Mouse (Mus musculus): Measurements from ENCODE around the gene Fignl1.

DNA sequence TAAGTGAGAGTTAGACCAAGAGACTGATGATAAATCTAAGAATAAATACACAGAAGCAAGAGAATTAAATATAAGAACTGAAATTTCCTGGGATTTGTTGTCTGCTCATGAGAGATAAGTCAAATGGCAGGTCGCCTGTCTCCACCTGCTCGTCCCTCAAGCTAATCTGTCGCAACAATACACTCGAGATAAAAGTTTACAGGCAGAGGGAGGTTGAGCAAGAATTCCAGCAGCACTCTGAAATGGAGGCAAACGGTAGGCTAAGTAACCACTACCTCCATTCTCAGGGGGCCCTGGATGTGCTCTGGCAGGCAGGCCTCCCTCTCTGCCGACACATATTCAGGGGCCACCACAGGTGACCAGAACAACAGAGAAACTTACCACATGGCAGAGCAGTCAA is 26.6 kb upstream of the Fignl1 start:
- TF ChIP-seq CTCF (IDR thresholded peaks at IDR 0.05 in 2 of 3, conservative IDR thresholded peaks at IDR 0.05 in 1 of 3; ENCODE audit: control insufficient read depth in 1 of 3, insufficient read depth in 1 of 3, low read depth in 2 of 3, low read length in 3 of 3, poor library complexity in 1 of 3, severe bottlenecking in 1 of 3) (no peak), POLR2A (IDR thresholded peaks at IDR 0.05; ENCODE audit: control insufficient read depth in 1 of 2, insufficient read depth in 1 of 2, low read depth in 1 of 2, low read length in 2 of 2, poor library complexity in 1 of 2) (no peak), ELF1 (IDR thresholded peaks at IDR 0.05; ENCODE audit: low read depth, low read length) (no peak), POLR2AphosphoS2 (IDR thresholded peaks at IDR 0.05; ENCODE audit: low read length) (no peak), MAX (IDR thresholded peaks at IDR 0.05; ENCODE audit: low read length) (no peak), MAZ (IDR thresholded peaks at IDR 0.05; ENCODE audit: low read depth, low read length) (no peak), E2F4 (IDR thresholded peaks at IDR 0.05; ENCODE audit: borderline replicate concordance, low read depth, low read length) (no peak), HCFC1 (IDR thresholded peaks at IDR 0.05; ENCODE audit: low read depth, low read length) (no peak), ZMIZ1 (IDR thresholded peaks at IDR 0.05; ENCODE audit: low read depth, low read length) (no peak), EP300 (IDR thresholded peaks at IDR 0.05; ENCODE audit: low read depth in 1 of 2, low read length in 2 of 2) (peak; percentile 91 to 94), TBP (IDR thresholded peaks at IDR 0.05; ENCODE audit: low read depth, low read length) (no peak), CHD2 (IDR thresholded peaks at IDR 0.05; ENCODE audit: low read length) (no peak), SMC3 (IDR thresholded peaks at IDR 0.05; ENCODE audit: low read depth, low read length) (no peak)
